Mouse (Mus musculus) megakaryocyte, embryonic 14.5 days (primary cell): Measurements from ENCODE around the gene Ints5. TPM values are rescaled to one million over a fixed set of nuclear protein-coding genes. Genes with fewer than 3 reads are reported as not detected.

Source experiments
- H3K27me3 ChIP-seq: replicated peaks from 2 replicates; pipeline ENCODE3; 2012; ENCODE audit warnings: inconsistent platforms
- H3K36me3 ChIP-seq: replicated peaks from 2 replicates; pipeline ENCODE3; 2012; ENCODE audit warnings: low read length, inconsistent platforms, mixed read lengths
- H3K4me1 ChIP-seq: 2 replicates; pipeline ENCODE4 v1.6.1; 2012; ENCODE audit warnings: inconsistent platforms
- H3K4me3 ChIP-seq: replicated peaks from 2 replicates; pipeline ENCODE3; 2012; ENCODE audit warnings: moderate library complexity, mild to moderate bottlenecking, inconsistent platforms
- H3K9me3 ChIP-seq: 2 replicates; pipeline ENCODE4 v1.6.1; 2012; ENCODE audit warnings: inconsistent platforms
- FLI1 ChIP-seq: IDR thresholded peaks from 2 replicates; pipeline ENCODE4 v1.6.1; 2012; ENCODE audit warnings: low read length, inconsistent platforms, mixed read lengths
- GATA1 ChIP-seq: IDR thresholded peaks from 3 replicates; pipeline ENCODE4 v1.6.1; 2012; ENCODE audit warnings: mixed read lengths, low read length, inconsistent platforms, borderline replicate concordance
- polyA plus RNA-seq: library from polyadenylated mRNA; stranded (reverse); fragments of >175 nt; gene quantifications from 2 replicates; pipeline ENCODE4 v1.2.3, GENCODE M21; 2012; ENCODE audit warnings: low replicate concordance; ENCODE audit not compliant: insufficient read depth

Gene Ints5
- polyA plus RNA-seq, 1 experiment, result 29.0 TPM

GRCm38 (mm10) chr19:8943047-8943446 is 50.2 kb downstream of the Ints5 start:
- TF ChIP-seq GATA1, result no peak
- no peak for TF ChIP-seq FLI1
- H3K36me3 ChIP-seq, result peaks cover 75% of the 10 kb centered on the region
- H3K4me3 ChIP-seq, result peak overlapping the region; percentile 99
- H3K27me3 ChIP-seq, result no peaks in the 10 kb centered on the region
- no peaks in the 10 kb centered on the region for H3K9me3 ChIP-seq
- H3K4me1 ChIP-seq, result peaks cover 61% of the 10 kb centered on the region

GRCm38 (mm10) chr19:8944062-8944461 is 51.3 kb downstream of the Ints5 start:
- Histone ChIP-seq H3K4me3 (peak overlapping the region; percentile 88), H3K27me3 (no peaks in the 10 kb centered on the region), H3K36me3 (peaks cover 75% of the 10 kb centered on the region), H3K4me1 (peaks cover 55% of the 10 kb centered on the region), H3K9me3 (no peaks in the 10 kb centered on the region)
- no peak for TF ChIP-seq GATA1
- no peak for TF ChIP-seq FLI1

GRCm38 (mm10) chr19:8944750-8945149 is 51.9 kb downstream of the Ints5 start:
- peak overlapping the region; percentile 65 for H3K4me3 ChIP-seq
- no peaks in the 10 kb centered on the region for H3K27me3 ChIP-seq
- TF ChIP-seq FLI1 (no peak), GATA1 (no peak)
- peaks cover 50% of the 10 kb centered on the region for H3K4me1 ChIP-seq
- no peaks in the 10 kb centered on the region for H3K9me3 ChIP-seq
- peaks cover 73% of the 10 kb centered on the region for H3K36me3 ChIP-seq

- Histone ChIP-seq H3K4me1 (peaks cover 48% of the 10 kb centered on the region), H3K9me3 (no peaks in the 10 kb centered on the region), H3K4me3 (peak overlapping the region; percentile 65), H3K36me3 (peaks cover 73% of the 10 kb centered on the region), H3K27me3 (no peaks in the 10 kb centered on the region)
- no peak for TF ChIP-seq GATA1
- TF ChIP-seq FLI1, result no peak
These were observed 52.4 kb downstream of the Ints5 start for GRCm38 (mm10) chr19:8945251-8945650.

GRCm38 (mm10) chr19:8946929-8947328 is 54.1 kb downstream of the Ints5 start:
- no peak overlapping the region for H3K4me3 ChIP-seq
- peaks cover 79% of the 10 kb centered on the region for H3K36me3 ChIP-seq
- peaks cover 47% of the 10 kb centered on the region for H3K4me1 ChIP-seq
- TF ChIP-seq GATA1, result no peak
- TF ChIP-seq FLI1, result no peak
- H3K9me3 ChIP-seq, result no peaks in the 10 kb centered on the region
- H3K27me3 ChIP-seq, result no peaks in the 10 kb centered on the region

Other genes starting within 250 kb of the Ints5 start
- 0.02 TPM in 1 of 2 replicates, not detected in the other for gene Chrm1, start 229.2 kb upstream of the Ints5 start, polyA plus RNA-seq
- 139 and 161 TPM in 2 replicates for gene Slc3a2, start 169.6 kb upstream of the Ints5 start, polyA plus RNA-seq
- 3.7 and 16.5 TPM in 2 replicates for gene Wdr74, start 157.2 kb upstream of the Ints5 start, polyA plus RNA-seq
- gene 1700092M07Rik, start 152.3 kb upstream of the Ints5 start, polyA plus RNA-seq, result 0.86 TPM in 1 of 2 replicates, not detected in the other
- gene Stx5a, start 151.6 kb upstream of the Ints5 start, polyA plus RNA-seq, result 18.8 and 39.1 TPM in 2 replicates
- gene Nxf1, start 135.9 kb upstream of the Ints5 start, polyA plus RNA-seq, result 10.6 and 13.3 TPM in 2 replicates
- gene Tmem223, start 122.0 kb upstream of the Ints5 start, polyA plus RNA-seq, result 53.5 and 407 TPM in 2 replicates
- gene Tmem179b, start 118.5 kb upstream of the Ints5 start, polyA plus RNA-seq, result 154 and 203 TPM in 2 replicates
- gene Taf6l, start 106.6 kb upstream of the Ints5 start, polyA plus RNA-seq, result 33.7 and 61.6 TPM in 2 replicates
- gene Polr2g, start 94.4 kb upstream of the Ints5 start, polyA plus RNA-seq, result 6.3 TPM in 1 of 2 replicates, not detected in the other
- 1.3 and 5.9 TPM in 2 replicates for gene Zbtb3, start 90.5 kb upstream of the Ints5 start, polyA plus RNA-seq
- 0.51 TPM in 1 of 2 replicates, not detected in the other for gene Ttc9c, start 73.7 kb upstream of the Ints5 start, polyA plus RNA-seq
- gene Hnrnpul2, start 73.0 kb upstream of the Ints5 start, polyA plus RNA-seq, result 13.5 and 54.1 TPM in 2 replicates
- gene AC129217.1, start 63.2 kb upstream of the Ints5 start, polyA plus RNA-seq, result 44.9 and 148 TPM in 2 replicates
- gene Bscl2, start 55.5 kb upstream of the Ints5 start, polyA plus RNA-seq, result 124 and 182 TPM in 2 replicates
- gene Gng3, start 53.8 kb upstream of the Ints5 start, polyA plus RNA-seq, result not detected in 2 replicates
- gene Lrrn4cl, start 42.2 kb upstream of the Ints5 start, polyA plus RNA-seq, result 0.23 TPM in 1 of 2 replicates, not detected in the other
- gene Ubxn1, start 21.5 kb upstream of the Ints5 start, polyA plus RNA-seq, result 125 and 325 TPM in 2 replicates
- gene Uqcc3, start 12.1 kb upstream of the Ints5 start, polyA plus RNA-seq, result 6.2 and 84.6 TPM in 2 replicates
- 1.5 TPM in 1 of 2 replicates, not detected in the other for gene Lbhd1, start 9.3 kb upstream of the Ints5 start, polyA plus RNA-seq
- not detected in 2 replicates for gene Gm49403, start 9.1 kb upstream of the Ints5 start, polyA plus RNA-seq
- 10.2 and 72.7 TPM in 2 replicates for gene 1810009A15Rik, start 4.2 kb upstream of the Ints5 start, polyA plus RNA-seq
- 12.5 TPM in 1 of 2 replicates, not detected in the other for gene Gm49416, start 4.1 kb upstream of the Ints5 start, polyA plus RNA-seq
- gene Ganab, start 5.1 kb downstream of the Ints5 start, polyA plus RNA-seq, result 4.0 and 25.1 TPM in 2 replicates
- gene B3gat3, start 27.4 kb downstream of the Ints5 start, polyA plus RNA-seq, result 135 and 141 TPM in 2 replicates
- 4.2 and 8.2 TPM in 2 replicates for gene Rom1, start 36.4 kb downstream of the Ints5 start, polyA plus RNA-seq
- gene Eml3, start 36.5 kb downstream of the Ints5 start, polyA plus RNA-seq, result 31.6 and 32.2 TPM in 2 replicates
- 5.1 and 27.3 TPM in 2 replicates for gene Mta2, start 48.9 kb downstream of the Ints5 start, polyA plus RNA-seq
- gene Tut1, start 60.8 kb downstream of the Ints5 start, polyA plus RNA-seq, result 25.5 and 37.3 TPM in 2 replicates
- gene Eef1g, start 74.0 kb downstream of the Ints5 start, polyA plus RNA-seq, result 36.7 and 78.5 TPM in 2 replicates
- 4.6 and 28.7 TPM in 2 replicates for gene Ahnak, start 96.3 kb downstream of the Ints5 start, polyA plus RNA-seq
- not detected in 2 replicates for gene Scgb1a1, start 195.0 kb downstream of the Ints5 start, polyA plus RNA-seq
- 1.7 and 53.4 TPM in 2 replicates for gene Asrgl1, start 242.6 kb downstream of the Ints5 start, polyA plus RNA-seq